Mouse (Mus musculus): ENCODE results near the gene Cenpb. TPM values are rescaled to one million over a fixed set of nuclear protein-coding genes. Genes with fewer than 3 reads are reported as not detected.
A peak's percentile ranks its signal among the peaks of the same experiment; 100 is the strongest.
"Not testable (repeated sequence)": the region's sequence is repeated elsewhere in the genome, so short reads cannot be mapped to it uniquely, and the experiment has no call there.

The Cenpb gene
- 8.8 and 9.0 TPM in 2 replicates for polyA plus RNA-seq (2014; fragmentation: Nextera tagmentation; extraction: Ambion mirVana)

GRCm38 (mm10) chr2:131179990-131180587, at the start of gene Cenpb:
Gene Cenpb (minus strand): TSS chr2:131180067.
- DNase-seq (ENCODE audit: low spot score) (peak; percentile 93), ATAC-seq (ENCODE audit: low FRiP score) (peak; percentile 81)
- 2% methylated on average over 44 of the region's 57 CpGs for WGBS
- Histone ChIP-seq H3K4me2 (replicated peaks; ENCODE audit: low read depth, low read length) (peak within 1 kb of the TSS; percentile 97), H3K27me3 (ENCODE audit: control insufficient read depth, insufficient read depth, low read length) (no peaks in the 10 kb centered on the region), H3K4me3 (ENCODE audit: low read depth, low read length) (peak within 1 kb of the TSS; percentile 84), H3K27ac (ENCODE audit: low read depth, low read length) (peak within 1 kb of the TSS; percentile 89), H3K36me3 (ENCODE audit: control insufficient read depth, insufficient read depth, low read length) (no peaks in the 10 kb centered on the region), H3K4me1 (replicated peaks; ENCODE audit: control insufficient read depth, insufficient read depth, low read length) (peaks cover 16% of the 10 kb centered on the region), H3K9ac (ENCODE audit: low read depth, low read length) (peak within 1 kb of the TSS; percentile 95), H3K9me3 (ENCODE audit: control insufficient read depth, low read length) (no peaks in the 10 kb centered on the region)

- WGBS = 95% methylated on average over 3 of the region's 3 CpGs
- Histone ChIP-seq H3K9me3 (ENCODE audit: control insufficient read depth, low read length) (no peaks in the 10 kb centered on the region), H3K27me3 (ENCODE audit: control insufficient read depth, insufficient read depth, low read length) (no peaks in the 10 kb centered on the region), H3K27ac (ENCODE audit: low read depth, low read length) (no peak overlapping the region), H3K4me1 (replicated peaks; ENCODE audit: control insufficient read depth, insufficient read depth, low read length) (no peaks in the 10 kb centered on the region), H3K4me3 (ENCODE audit: low read depth, low read length) (no peak overlapping the region), H3K36me3 (ENCODE audit: control insufficient read depth, insufficient read depth, low read length) (0 out of 2 replicates have a peak, but pooled peaks cover 2% of the 10 kb centered on the region), H3K9ac (ENCODE audit: low read depth, low read length) (no peak overlapping the region), H3K4me2 (replicated peaks; ENCODE audit: low read depth, low read length) (no peak overlapping the region)
- DNase-seq (ENCODE audit: low spot score) (no peak), ATAC-seq (ENCODE audit: low FRiP score) (no peak)
These were observed 47.4 kb upstream of the Cenpb start for GRCm38 (mm10) chr2:131227243-131227642.

- not testable (repeated sequence) for H3K4me1 ChIP-seq (replicated peaks; ENCODE audit: control insufficient read depth, insufficient read depth, low read length); H3K27me3 ChIP-seq (ENCODE audit: control insufficient read depth, insufficient read depth, low read length); H3K9me3 ChIP-seq (ENCODE audit: control insufficient read depth, low read length); H3K27ac ChIP-seq (ENCODE audit: low read depth, low read length); ATAC-seq (ENCODE audit: low FRiP score); DNase-seq (ENCODE audit: low spot score); H3K4me2 ChIP-seq (replicated peaks; ENCODE audit: low read depth, low read length); H3K9ac ChIP-seq (ENCODE audit: low read depth, low read length); H3K36me3 ChIP-seq (ENCODE audit: control insufficient read depth, insufficient read depth, low read length); H3K4me3 ChIP-seq (ENCODE audit: low read depth, low read length)
- WGBS = 84% methylated on average over 2 of the region's 2 CpGs
These were observed 46.8 kb upstream of the Cenpb start for GRCm38 (mm10) chr2:131226669-131227068.

GRCm38 (mm10) chr2:131225178-131225577, 45.3 kb upstream of the Cenpb start:
- Histone ChIP-seq H3K27ac (ENCODE audit: low read depth, low read length) (no peak overlapping the region), H3K9ac (ENCODE audit: low read depth, low read length) (no peak overlapping the region), H3K4me1 (replicated peaks; ENCODE audit: control insufficient read depth, insufficient read depth, low read length) (no peaks in the 10 kb centered on the region), H3K9me3 (ENCODE audit: control insufficient read depth, low read length) (no peaks in the 10 kb centered on the region), H3K4me3 (ENCODE audit: low read depth, low read length) (no peak overlapping the region), H3K27me3 (ENCODE audit: control insufficient read depth, insufficient read depth, low read length) (no peaks in the 10 kb centered on the region), H3K4me2 (replicated peaks; ENCODE audit: low read depth, low read length) (no peak overlapping the region), H3K36me3 (ENCODE audit: control insufficient read depth, insufficient read depth, low read length) (0 out of 2 replicates have a peak, but pooled peaks cover 2% of the 10 kb centered on the region)
- no peak for DNase-seq (ENCODE audit: low spot score)
- WGBS = 91% methylated on average over 6 of the region's 6 CpGs
- no peak for ATAC-seq (ENCODE audit: low FRiP score)

- Histone ChIP-seq H3K4me1 (replicated peaks; ENCODE audit: control insufficient read depth, insufficient read depth, low read length) (no peaks in the 10 kb centered on the region), H3K27ac (ENCODE audit: low read depth, low read length) (no peak overlapping the region), H3K4me3 (ENCODE audit: low read depth, low read length) (no peak overlapping the region), H3K9ac (ENCODE audit: low read depth, low read length) (no peak overlapping the region), H3K9me3 (ENCODE audit: control insufficient read depth, low read length) (no peaks in the 10 kb centered on the region), H3K4me2 (replicated peaks; ENCODE audit: low read depth, low read length) (no peak overlapping the region), H3K27me3 (ENCODE audit: control insufficient read depth, insufficient read depth, low read length) (no peaks in the 10 kb centered on the region), H3K36me3 (ENCODE audit: control insufficient read depth, insufficient read depth, low read length) (0 out of 2 replicates have a peak, but pooled peaks cover 2% of the 10 kb centered on the region)
- WGBS = 82% methylated on average over 1 of the region's 1 CpGs
- no peak for ATAC-seq (ENCODE audit: low FRiP score)
- DNase-seq (ENCODE audit: low spot score) = no peak
These were observed 43.7 kb upstream of the Cenpb start for GRCm38 (mm10) chr2:131223569-131223968.

- H3K36me3 ChIP-seq (ENCODE audit: control insufficient read depth, insufficient read depth, low read length) = 0 out of 2 replicates have a peak, but pooled peaks cover 2% of the 10 kb centered on the region
- no peak for ATAC-seq (ENCODE audit: low FRiP score)
- H3K4me2 ChIP-seq (replicated peaks; ENCODE audit: low read depth, low read length) = no peak overlapping the region
- no peak overlapping the region for H3K9ac ChIP-seq (ENCODE audit: low read depth, low read length)
- DNase-seq (ENCODE audit: low spot score) = no peak
- no peak overlapping the region for H3K4me3 ChIP-seq (ENCODE audit: low read depth, low read length)
- WGBS = 69% methylated on average over 5 of the region's 5 CpGs
- H3K27me3 ChIP-seq (ENCODE audit: control insufficient read depth, insufficient read depth, low read length) = no peaks in the 10 kb centered on the region
- no peak overlapping the region for H3K27ac ChIP-seq (ENCODE audit: low read depth, low read length)
- H3K9me3 ChIP-seq (ENCODE audit: control insufficient read depth, low read length) = no peaks in the 10 kb centered on the region
- no peaks in the 10 kb centered on the region for H3K4me1 ChIP-seq (replicated peaks; ENCODE audit: control insufficient read depth, insufficient read depth, low read length)
These were observed 42.7 kb upstream of the Cenpb start for GRCm38 (mm10) chr2:131222562-131222961.

GRCm38 (mm10) chr2:131221853-131222515, 42.1 kb upstream of the Cenpb start:
- ATAC-seq (ENCODE audit: low FRiP score) (no peak), DNase-seq (ENCODE audit: low spot score) (no peak)
- Histone ChIP-seq H3K9me3 (ENCODE audit: control insufficient read depth, low read length) (no peaks in the 10 kb centered on the region), H3K4me3 (ENCODE audit: low read depth, low read length) (no peak overlapping the region), H3K4me1 (replicated peaks; ENCODE audit: control insufficient read depth, insufficient read depth, low read length) (no peaks in the 10 kb centered on the region), H3K27ac (ENCODE audit: low read depth, low read length) (no peak overlapping the region), H3K27me3 (ENCODE audit: control insufficient read depth, insufficient read depth, low read length) (no peaks in the 10 kb centered on the region), H3K36me3 (ENCODE audit: control insufficient read depth, insufficient read depth, low read length) (0 out of 2 replicates have a peak, but pooled peaks cover under 1% of the 10 kb centered on the region), H3K9ac (ENCODE audit: low read depth, low read length) (no peak overlapping the region), H3K4me2 (replicated peaks; ENCODE audit: low read depth, low read length) (no peak overlapping the region)
- 69% methylated on average over 3 of the region's 3 CpGs for WGBS

- Histone ChIP-seq H3K9ac (ENCODE audit: low read depth, low read length) (no peak overlapping the region), H3K27me3 (ENCODE audit: control insufficient read depth, insufficient read depth, low read length) (no peaks in the 10 kb centered on the region), H3K4me2 (replicated peaks; ENCODE audit: low read depth, low read length) (no peak overlapping the region), H3K4me1 (replicated peaks; ENCODE audit: control insufficient read depth, insufficient read depth, low read length) (no peaks in the 10 kb centered on the region), H3K4me3 (ENCODE audit: low read depth, low read length) (no peak overlapping the region), H3K36me3 (ENCODE audit: control insufficient read depth, insufficient read depth, low read length) (no peaks in the 10 kb centered on the region), H3K27ac (ENCODE audit: low read depth, low read length) (no peak overlapping the region), H3K9me3 (ENCODE audit: control insufficient read depth, low read length) (no peaks in the 10 kb centered on the region)
- 83% methylated on average over 4 of the region's 4 CpGs for WGBS
- no peak for ATAC-seq (ENCODE audit: low FRiP score)
- no peak for DNase-seq (ENCODE audit: low spot score)
These were observed 40.2 kb upstream of the Cenpb start for GRCm38 (mm10) chr2:131220030-131220429.

Measured in hindbrain, embryonic 11.5 days (tissue).